Mouse (Mus musculus) left cerebral cortex, adult 9 months (tissue): Measurements from ENCODE around the gene Mios.

ENCODE experiments used
- DNase-seq, 2 experiments: peaks; one replicate each; pipeline ENCODE4 v3.0.0; 2022; ENCODE audit warnings: low spot score in 2 of 2

The Mios gene

DNA sequence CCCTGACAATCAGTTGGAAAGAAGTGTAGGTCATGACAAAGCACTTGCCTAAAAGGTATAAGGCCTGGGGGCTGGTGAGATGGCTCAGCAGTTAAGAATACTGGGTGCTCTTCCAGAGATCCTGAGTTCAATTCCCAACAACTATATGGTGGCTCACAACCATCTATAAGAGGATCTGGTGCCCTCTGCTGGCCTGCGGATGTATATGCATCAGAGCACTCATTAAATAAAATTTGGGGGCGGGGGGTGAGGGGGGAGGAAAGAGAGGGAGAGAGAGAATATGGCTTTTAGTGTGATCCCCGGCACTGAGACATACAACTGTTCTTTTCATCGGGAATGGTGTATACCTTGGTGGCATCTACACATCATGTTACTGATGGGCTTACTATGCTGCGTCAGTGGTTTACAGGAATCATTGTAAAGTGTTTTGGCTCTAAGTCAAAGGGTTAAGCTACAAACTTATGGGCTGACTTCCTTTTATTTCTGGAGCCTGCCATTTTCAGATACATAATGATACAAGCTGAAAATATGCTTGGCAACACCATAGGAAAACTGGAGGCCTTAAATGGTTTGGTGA is 69.5 kb downstream of the Mios start:
- DNase-seq: no peak

DNA sequence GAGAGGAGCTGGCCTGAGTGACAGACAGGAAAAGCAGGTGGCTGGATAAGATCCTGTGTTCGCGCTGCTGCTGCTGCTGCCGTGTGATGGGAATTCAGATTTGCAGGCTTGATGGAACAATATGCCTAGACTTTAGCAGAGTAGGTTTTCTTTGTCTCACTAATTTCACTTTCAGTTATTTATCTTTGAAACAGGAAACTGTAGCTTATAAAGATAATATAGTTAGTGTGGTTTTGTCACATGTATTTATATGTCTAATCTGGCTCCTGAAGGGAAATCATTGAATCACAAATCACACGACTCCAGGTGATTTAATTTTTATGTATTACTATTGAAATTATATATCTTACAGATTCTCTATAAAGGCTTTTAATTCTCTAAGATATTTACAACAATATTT is 74.2 kb downstream of the Mios start:
- no peak for DNase-seq

DNA sequence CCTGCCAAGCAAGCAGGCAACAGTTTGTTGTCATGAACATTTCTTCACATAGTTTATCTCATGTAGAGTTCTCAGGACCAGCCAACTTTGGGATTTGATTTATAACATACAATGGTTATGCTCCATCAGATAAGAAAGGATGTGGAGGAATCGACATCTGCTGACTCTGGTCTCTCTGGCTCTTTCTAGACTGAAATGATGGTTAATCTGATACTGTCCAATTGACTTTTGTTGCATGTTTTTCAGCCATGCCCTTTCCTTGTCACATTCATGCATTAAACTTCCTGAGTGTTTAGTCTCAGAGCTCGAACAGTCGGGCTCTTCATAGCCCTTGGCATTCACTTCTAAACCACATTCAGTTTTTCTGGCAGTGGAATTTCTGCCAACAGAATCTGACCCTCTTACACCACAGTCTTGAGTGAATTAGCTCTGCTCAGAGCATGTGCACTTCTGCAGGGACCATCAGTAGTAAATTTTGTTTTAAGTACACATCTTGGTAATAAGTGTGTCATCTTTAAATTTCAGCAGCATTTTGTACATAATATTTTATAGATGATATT is 76.5 kb downstream of the Mios start:
- no peak for DNase-seq
